ENCODE assay signal across 15 mouse cellular contexts in the genomic region with DNA sequence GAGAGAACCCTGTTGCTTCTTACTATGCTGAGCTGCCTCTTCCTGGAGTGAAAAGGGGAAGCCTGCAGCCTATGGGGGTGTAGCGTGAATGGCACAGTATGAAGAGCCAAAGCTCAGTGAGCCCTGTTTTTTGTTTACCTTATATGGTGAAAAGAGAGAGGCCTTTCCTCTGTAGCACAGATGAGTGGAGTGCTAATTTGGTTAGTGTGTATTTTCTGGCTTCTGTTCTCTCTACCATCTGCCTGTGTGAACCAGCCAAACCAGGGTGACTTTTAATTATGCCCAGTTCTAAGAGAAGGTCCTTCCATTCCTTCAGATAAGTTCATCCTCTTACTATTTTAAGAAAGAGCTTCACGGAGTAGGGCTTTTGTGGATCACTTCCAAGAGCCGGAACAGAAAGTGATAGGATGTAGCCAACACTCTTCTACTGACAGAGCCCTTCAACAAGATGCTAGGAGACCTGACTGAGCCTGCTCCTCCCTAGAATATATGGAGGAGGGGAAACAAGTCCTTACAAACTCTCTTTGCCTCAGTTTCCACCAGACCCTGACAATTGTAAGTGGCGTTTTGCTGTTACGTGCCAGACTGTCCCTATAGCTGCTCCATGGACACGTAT. TPM values are rescaled to one million over a fixed set of nuclear protein-coding genes. Genes with fewer than 3 reads are reported as not detected.
DNase-seq lines count a peak whose midpoint lies in the region; ATAC-seq lines count a peak whose summit lies in the region.
"Had no signal": no experiment of that assay in that cellular context is flagged by ENCODE, and none has a peak within 500 bp of the region (broad histone marks: within the 10 kb centered on the region; RNA-seq: fewer than 3 reads in every experiment).

No protein-coding gene starts in this region.

- no peak overlapping the region for H3K4me2 ChIP-seq in intestine, embryonic 16.5 days (ENCODE audit: low read depth, low read length)
- H3K4me2 ChIP-seq: midbrain, embryonic 13.5 days; neural tube, embryonic 13.5 days had no signal

- 79% methylated on average over 6 of the region's 6 CpGs for WGBS in intestine, embryonic 16.5 days

- H3K27me3 ChIP-seq in intestine, embryonic 16.5 days (replicated peaks; ENCODE audit: control insufficient read depth, insufficient read depth, low read length): no peaks in the 10 kb centered on the region
- H3K27me3 ChIP-seq: midbrain, embryonic 13.5 days; neural tube, embryonic 13.5 days had no signal

- H3K9me3 ChIP-seq in intestine, embryonic 16.5 days (ENCODE audit: control insufficient read depth, low read length): no peaks in the 10 kb centered on the region
- H3K9me3 ChIP-seq: midbrain, embryonic 13.5 days; neural tube, embryonic 13.5 days had no signal

- ATAC-seq in frontal cortex, adult (ENCODE audit: low TSS enrichment): peak; percentile 76
- no peak for ATAC-seq in intestine, embryonic 16.5 days
- ATAC-seq: midbrain, embryonic 13.5 days had no signal

- H3K9ac ChIP-seq in intestine, embryonic 16.5 days (ENCODE audit: low read depth, low read length): no peak overlapping the region
- H3K9ac ChIP-seq: liver, embryonic 14.5 days; midbrain, embryonic 13.5 days; neural tube, embryonic 13.5 days had no signal

- H3K4me3 ChIP-seq in intestine, embryonic 16.5 days (ENCODE audit: low read length): no peak overlapping the region
- H3K4me3 ChIP-seq: midbrain, embryonic 13.5 days; neural tube, embryonic 13.5 days had no signal

- H3K4me1 ChIP-seq in intestine, embryonic 16.5 days (ENCODE audit: control insufficient read depth, insufficient read depth, low read length): no peaks in the 10 kb centered on the region
- H3K4me1 ChIP-seq: midbrain, embryonic 13.5 days; neural tube, embryonic 13.5 days had no signal

- no peaks in the 10 kb centered on the region for H3K36me3 ChIP-seq in intestine, embryonic 16.5 days (ENCODE audit: control insufficient read depth, insufficient read depth, low read length)
- H3K36me3 ChIP-seq: midbrain, embryonic 13.5 days; neural tube, embryonic 13.5 days had no signal

- no peak for DNase-seq in frontal cortex, postnatal 25 days (ENCODE audit: low spot score in 2 of 2)
- peak; percentile 4 for DNase-seq in left cerebral cortex, adult 11 months (ENCODE audit: low spot score)
- no peak for DNase-seq in left cerebral cortex, adult 18-20 months (ENCODE audit: low spot score in 2 of 2)
- DNase-seq in cerebellum, adult 9-11 months: peak; percentile 22
- DNase-seq in left cerebral cortex, postnatal 25 days (ENCODE audit: low spot score in 2 of 2): peak; percentile 6 to 55
- no peak for DNase-seq in spleen, adult 18-20 months
- DNase-seq: lung, postnatal 14 days; thymus, adult 2 months had no signal

- no peak overlapping the region for H3K27ac ChIP-seq in intestine, embryonic 16.5 days (ENCODE audit: low read length)
- H3K27ac ChIP-seq: kidney, postnatal 0 days; liver, embryonic 14.5 days; midbrain, embryonic 13.5 days; neural tube, embryonic 13.5 days had no signal

- intact Hi-C loops in left cerebral cortex, postnatal 25 days (cut with DNase I): loop anchor here (2.0 to 10.0 kb wide), 2 partner anchors 33 to 147 kb away; no protein-coding TSS in a partner anchor

RNA-seq across cellular contexts. Expression of gene Plxna4, which starts 49.7 kb away (rescaled TPM):
- 10 to 100 TPM; 56.3 to 61.4 TPM for total RNA-seq in left cerebral cortex, adult 18-20 months (2021)
- total RNA-seq in left cerebral cortex, postnatal 25 days (2021): 10 to 100 TPM; 67.6 to 71.8 TPM
- polyA plus RNA-seq in intestine, embryonic 16.5 days (2015; fragmentation: Nextera tagmentation; extraction: Ambion mirVana): 1.2 and 1.3 TPM in 2 replicates
- total RNA-seq: granulocyte monocyte progenitor cell, adult 5-6 weeks had no signal

Comparison
In these comparisons a context has a peak if more than half of its experiments do, and no peak if none do; other contexts are left out.
1. DNase-seq: peak in left cerebral cortex, adult 11 months (single experiment), cerebellum, adult 9-11 months (single experiment) and left cerebral cortex, postnatal 25 days (2 of 2); none in frontal cortex, postnatal 25 days (0 of 2), left cerebral cortex, adult 18-20 months (0 of 2) and spleen, adult 18-20 months (0 of 2).